Mouse (Mus musculus): ENCODE results near the gene Tacc2.
"Not testable (repeated sequence)": the region's sequence is repeated elsewhere in the genome, so short reads cannot be mapped to it uniquely, and the experiment has no call there.

The Tacc2 gene

DNA sequence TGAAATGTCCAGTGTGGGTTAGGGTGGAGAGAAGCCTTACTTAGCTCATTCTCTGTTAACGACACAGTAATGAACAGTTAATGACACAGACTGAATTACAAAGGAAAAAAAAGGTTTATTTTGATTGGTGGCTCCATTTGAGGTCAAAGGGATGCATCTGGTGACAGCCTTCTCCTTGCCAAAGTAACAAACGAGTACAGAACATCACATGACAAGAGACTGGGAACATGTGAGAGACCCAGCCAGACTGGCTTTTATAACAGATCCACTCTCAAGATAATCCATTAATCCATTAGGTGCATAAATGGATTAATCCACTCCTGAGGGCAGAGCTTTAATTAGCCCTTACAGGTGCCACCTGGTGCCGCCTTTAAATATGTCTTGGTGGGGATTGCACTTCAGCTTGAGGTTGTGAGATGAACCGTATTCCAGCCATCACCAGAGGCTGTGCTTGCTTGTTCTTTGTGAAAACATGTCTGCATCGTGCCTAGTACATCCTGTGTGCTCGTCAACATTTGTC, 75.9 kb downstream of the Tacc2 start:
- no peak for DNase-seq (ENCODE audit: low read depth)

DNA sequence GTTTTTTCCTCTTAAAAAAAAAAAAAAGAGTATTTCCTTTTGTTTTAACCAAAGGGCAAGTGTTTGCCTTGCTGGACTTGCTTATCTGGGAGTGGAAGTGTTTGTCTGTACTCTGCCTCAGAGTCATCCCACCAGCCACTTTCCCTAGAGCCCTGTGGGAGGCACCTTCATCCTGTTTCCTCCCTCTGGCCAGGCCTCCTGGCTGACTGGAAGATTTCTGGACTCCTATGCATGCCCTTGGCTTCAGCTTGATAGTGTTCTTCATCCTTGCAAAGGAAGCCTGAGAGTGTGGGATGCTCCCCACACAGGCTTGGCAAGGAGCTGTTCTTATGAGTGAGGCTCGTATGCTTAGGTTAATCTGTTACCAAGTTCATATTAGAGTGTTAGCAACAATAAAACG, 77.3 kb downstream of the Tacc2 start:
- DNase-seq (ENCODE audit: low read depth), result no peak

DNA sequence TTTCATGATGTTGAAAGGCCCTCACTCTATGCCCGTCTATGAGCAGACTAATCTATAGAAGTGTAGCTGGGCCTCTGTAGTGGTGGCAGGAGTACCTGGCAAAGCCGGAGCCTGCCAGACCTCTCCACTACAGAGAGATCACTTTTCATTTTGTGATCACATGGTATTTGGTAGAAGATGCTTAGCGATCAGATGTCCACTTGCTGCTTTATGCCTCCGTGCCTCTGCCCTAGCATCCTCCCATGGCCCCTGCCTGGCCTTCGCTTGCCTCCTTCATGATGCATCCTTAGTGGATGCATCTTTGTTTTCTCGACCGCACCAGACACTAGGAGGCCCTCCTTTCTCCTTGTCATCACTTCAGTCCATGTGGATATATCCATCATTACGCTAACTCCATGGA, 79.7 kb downstream of the Tacc2 start:
- DNase-seq (ENCODE audit: low read depth), result no peak

DNA sequence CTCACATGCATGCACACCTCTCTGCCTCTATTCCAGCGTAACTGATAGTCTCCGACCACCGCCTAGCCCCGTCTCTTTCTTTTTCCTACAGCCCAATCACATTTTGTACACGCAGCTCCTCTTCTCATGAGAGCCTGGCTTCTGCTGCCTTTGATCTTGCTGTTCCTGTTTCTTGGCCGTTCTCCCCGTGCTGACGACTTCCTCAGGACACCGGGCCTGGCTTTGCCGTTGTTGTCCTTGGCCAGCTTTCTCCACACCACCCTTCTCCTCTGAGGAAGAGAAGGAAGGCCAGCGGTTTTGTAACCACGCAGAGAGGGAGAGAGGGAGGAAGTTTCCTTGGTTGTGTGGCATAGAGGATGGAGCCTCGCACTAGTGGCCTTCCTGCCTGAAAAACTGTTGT, 80.5 kb downstream of the Tacc2 start:
- no peak for DNase-seq (ENCODE audit: low read depth)

DNA sequence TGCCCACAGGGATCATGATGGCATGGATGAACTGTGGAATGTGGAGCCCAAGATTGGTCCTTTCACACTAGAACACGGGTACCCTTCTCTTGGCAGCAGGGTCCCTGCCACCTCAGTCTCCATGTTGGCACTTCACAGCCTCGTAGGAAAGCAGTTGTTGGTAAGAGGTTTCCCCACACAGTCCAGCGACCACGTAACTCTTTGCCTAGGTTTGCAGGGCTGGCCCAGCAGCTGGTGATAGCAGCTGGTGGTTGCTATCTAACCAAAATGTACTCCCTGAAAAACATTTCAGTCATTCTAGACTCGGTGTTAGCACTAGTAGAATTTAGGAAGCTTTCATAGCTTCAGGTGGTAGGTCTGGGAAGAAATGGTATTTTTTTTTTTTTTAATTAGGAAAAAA, 81.9 kb downstream of the Tacc2 start:
- no peak for DNase-seq (ENCODE audit: low read depth)

DNA sequence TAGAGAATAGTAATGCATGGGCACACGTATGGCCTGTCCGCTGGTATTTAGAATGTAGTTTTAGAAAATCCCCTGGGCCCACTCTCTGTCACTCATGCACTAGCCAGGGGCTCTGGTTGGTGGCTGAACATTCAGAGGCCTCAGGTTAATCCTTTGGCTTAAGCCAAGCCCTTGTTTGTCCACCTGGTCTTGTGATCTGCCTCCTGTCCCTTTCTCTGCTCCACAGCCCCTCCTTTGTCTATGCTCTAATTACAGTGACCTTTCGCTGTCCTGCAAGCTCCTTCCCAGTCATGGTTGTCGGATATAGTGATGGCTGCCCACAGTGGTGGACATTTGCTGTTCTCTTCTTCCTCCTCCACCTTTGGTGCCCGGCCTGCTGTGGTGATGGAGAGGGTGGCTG, 85.0 kb downstream of the Tacc2 start:
- no peak for DNase-seq (ENCODE audit: low read depth)

DNA sequence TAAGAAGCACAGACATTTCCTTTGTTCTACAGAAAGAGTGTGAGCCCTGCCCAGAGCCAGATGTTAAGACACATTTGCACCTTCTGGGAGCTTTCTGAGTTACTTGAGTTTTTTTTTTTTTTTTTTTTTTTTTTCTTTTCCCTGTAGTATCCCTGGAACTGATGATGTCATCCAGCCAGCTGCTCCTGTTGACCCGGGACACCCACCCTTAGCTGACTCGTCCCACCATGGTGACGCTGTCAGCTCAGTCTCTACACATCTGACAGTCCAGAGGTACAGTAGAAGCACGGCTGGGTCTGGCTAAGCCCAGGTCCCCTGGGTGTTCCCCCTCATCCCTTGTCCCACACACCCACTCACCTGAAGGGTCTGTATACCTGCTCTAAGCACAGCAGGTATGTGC, 85.6 kb downstream of the Tacc2 start:
- no peak for DNase-seq (ENCODE audit: low read depth)

DNA sequence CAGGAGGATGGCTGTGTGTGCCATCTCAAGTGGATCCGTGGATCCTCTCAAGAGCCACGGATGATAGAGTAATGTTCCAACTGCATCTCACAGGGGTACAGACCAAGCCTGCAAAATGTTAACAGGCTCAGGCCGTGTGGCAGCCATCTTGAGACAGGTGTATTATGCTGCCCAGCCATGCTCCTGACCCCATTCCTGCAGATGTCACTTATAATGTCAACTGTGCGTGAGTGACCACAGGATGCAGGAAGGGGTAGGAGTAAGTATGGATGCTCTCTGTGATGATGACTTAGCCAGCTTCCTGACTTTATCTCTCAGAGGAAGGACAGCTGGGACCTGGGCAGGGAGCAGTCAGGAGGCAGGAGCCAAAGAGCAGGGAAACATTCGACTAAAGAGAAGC, 86.8 kb downstream of the Tacc2 start:
- no peak for DNase-seq (ENCODE audit: low read depth)

DNA sequence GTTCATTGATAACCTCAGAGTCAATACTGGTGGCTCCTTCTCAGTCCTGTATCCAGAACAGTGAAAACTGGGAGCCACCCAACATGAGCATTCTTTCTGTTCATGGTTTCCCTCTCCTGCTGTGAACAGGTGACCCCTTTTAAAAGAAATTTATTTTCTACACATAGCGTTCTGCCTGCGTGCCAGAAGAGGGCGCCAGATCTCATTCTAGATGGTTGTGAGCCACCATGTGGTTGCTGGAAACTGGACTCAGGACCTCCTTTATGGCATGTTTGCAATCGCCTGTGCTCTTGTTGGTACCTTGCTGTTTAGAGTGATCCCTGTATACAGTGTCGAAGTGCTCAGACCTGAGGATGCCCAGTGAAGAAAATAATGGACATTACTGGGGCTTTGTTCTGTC, 87.4 kb downstream of the Tacc2 start:
- DNase-seq (ENCODE audit: low read depth), result no peak

DNA sequence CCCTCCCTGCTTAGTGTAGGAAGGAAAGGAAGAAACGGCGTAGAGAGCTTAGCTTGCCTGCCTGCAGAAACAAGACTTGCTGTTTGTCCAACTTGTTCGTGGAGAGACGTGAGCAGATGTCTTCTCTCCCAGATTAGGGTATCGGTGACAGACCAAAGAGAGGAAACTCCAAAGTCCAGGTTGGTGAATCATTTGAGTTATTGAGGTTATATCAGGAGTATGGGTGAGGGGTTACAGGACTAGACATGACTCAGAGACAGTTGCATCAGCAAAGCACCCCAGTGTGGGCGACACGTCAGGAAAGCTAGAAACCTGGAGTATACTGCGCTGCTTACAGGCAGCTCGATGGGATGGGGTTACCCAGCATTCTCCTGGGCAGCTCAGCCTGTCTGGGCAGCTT, 88.1 kb downstream of the Tacc2 start:
- DNase-seq (ENCODE audit: low read depth), result no peak

DNA sequence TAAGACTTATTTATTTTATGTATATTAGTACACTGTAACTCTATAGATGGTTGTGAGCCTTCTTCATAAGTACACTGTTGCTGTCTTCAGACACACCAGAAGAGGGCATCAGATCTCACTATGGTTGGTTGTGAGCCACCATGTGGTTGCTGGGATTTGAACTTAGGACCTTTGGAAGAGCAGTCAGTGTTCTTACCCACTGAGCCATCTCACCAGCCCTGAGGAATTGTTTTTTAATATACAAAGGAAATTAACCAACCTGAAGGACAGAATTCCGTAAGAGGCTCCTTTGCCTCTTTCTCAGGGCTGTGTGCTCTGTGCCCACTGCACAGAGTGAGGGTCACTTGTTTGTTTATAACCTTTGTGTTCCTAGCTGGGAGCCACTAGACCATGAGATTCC, 90.8 kb downstream of the Tacc2 start:
- not testable (repeated sequence) for DNase-seq (ENCODE audit: low read depth)

DNA sequence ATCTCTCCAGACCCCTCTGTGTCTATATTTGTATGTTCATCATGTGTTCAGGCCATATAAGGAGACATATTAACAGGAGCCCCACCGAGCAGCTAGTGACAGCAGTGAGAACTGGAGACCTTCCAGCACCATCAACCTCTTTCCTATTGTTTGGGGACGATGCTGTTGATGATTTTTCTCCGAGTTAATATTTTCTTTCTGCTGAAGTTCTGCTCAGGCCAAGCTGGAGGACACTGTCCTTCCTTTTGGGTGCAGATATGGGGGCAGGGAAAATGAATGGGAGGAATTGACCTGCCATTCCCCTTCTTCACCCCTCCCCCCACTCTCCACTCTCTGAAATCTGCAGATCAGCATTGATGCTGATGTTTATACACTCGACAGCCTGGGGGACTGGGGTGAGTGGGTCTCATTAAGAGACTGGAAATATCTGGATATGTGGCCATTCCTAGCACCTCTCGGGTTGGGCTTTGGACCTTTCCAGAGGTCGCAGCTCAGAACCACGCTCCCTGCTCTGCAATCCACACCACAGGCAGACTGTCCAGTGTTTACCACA, 91.6 kb downstream of the Tacc2 start:
- DNase-seq (ENCODE audit: low read depth), result no peak

DNA sequence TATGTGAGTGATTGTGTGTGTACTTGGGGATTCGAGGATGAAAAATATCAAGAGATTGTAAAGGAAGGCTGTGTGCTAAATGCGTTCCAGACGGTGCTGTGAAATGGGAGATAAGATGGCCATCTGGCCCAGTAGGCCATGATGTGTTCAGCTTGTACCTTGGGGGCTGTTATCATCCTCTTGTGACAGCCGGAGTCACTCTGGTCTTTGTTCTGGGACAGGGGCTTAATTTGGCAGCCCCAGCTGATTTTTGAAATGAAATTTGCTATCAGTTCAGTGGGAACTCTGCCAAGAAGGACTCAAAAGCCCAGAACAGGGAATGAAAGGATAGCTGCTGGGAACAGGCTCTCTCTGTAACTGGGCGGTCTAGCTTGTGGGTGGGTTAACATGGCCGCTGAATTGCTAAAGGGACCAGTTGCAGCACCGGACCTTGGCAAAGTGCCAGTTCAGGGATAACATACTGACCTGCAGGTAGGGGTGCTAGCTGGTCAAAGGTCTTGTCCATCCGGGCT, 92.2 kb downstream of the Tacc2 start:
- DNase-seq (ENCODE audit: low read depth), result no peak

DNA sequence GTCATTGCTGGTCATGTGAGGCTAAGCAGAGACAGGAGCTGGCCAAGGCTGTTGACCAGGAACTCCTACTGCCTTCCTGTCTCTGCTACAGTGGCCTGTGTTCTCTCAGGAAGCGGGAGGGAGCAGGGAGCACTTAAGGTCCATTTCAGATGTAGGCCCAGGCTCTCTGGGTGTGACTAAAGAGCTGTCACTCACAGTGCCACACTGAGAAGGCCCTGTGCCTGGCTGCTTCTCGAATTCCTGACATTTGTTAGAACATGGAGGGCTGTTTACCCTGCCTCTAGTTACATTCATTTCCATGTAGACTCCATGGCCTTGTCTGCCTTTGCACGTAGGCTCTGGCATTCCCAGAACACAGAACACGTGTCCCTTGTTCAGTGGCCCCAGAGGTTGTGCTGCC, 93.1 kb downstream of the Tacc2 start:
- DNase-seq (ENCODE audit: low read depth), result peak; percentile 13

DNA sequence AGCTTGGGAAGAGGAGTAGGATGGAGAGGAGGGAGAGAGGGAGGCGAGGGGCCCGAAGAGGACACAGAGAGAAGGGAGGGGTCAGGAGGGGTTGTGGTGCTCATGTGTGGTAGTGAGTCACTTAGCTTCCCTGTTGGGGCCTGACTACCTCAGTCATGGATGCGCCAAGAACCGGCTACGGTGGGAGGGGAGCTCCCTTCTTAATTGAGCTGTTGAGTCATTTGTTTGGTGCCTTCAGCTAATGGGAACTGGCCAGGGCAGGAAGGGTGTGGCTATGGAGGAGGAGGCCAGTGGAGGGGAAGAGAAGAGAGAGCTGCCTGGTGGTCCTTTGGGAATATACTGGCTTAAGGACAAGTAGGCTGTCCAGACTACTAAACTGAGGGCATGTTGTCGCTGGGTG, 94.1 kb downstream of the Tacc2 start:
- peak; percentile 60 for DNase-seq (ENCODE audit: low read depth)

DNA sequence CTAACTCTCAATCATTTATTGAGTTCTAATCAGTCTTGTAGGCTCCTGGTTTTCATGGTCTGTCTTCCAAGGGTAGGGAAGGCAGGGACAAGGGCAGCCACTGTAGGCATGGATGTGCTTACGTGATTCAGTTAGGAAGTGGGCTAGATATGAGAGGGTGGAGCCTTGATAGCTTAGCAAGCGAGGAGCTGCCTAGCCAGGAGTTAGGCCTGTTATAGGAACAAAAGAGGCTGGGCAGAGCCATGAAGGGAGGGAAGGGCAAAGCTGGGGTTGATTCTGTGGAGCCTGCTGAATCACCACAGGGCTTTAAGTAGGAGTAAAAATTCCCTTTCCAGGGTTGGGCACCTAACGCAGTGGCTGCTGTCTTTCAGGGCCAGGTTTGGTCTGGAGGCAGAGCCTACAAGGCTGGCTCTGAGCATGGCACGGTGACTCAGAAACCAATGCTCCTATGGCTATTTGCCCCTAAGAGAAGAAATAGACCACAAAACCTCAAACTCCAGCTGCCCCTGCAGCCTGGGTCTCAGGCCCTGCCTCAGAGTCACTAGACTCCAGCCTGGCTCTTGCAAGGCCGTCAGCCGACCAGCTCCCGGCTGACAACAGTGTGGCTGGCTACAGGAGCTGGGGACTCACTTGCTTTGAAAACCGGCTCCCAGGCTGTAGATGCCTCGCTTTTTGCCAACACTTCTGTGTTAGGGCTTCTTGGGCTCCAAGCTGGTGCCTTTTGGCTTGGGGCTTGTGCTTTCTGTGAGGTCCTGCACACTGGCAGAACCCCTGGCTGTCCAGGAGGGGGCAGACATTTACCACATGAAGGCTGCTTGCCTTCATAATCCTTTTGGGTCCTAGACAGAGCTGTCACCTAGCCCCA, 96.2 kb downstream of the Tacc2 start:
- DNase-seq (ENCODE audit: low read depth), result peak; percentile 82

DNA sequence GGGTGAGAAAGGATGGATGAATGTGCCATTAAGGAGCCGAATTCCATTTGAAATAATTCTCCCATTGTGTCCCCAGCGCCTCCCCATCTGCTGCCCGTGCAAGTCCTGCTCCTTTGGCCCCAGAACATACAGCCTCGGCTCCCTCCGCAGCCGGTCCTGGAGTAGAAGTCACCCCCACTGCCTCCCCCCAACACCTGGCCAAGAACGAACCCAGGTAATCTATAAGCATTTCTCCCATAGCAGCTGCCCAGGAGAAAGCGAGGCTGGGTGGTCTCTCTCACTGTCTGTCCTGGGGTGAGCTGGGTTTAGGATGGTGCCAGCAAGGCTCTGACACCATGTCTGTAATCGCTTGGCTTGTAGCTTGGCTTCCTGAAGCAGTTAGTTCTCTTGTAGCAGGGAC, 97.3 kb downstream of the Tacc2 start:
- no peak for DNase-seq (ENCODE audit: low read depth)

DNA sequence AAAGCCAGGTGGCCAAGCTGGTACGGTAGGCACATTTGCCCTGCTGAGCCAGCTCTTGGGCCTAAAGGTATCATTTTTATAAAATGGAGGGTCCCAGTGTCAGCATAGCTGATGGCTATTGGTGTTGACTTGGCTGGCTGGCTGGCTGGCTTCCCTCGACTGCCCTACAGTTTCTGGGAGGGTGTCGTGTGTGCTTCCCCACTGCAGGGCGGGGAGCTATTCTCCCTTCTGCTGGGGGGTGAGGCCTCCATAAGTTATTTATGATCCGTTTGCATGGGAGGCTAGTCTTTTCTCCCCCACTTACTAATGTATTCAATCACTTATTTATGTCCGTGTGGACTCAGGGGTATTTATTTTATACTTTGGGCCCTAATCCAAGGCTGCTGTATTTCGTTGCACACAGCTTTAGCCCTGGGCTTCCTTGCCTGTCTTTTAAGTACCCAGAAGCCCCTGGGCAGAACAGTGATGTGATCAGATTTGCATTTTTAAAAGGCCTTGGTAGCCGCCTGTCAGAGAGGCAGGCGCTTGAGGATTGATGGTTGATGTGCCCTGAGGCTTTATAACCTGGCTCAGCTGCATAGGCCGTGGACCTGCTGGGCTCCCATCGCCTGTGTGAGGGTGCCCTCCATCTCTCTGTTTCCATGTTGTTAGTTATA, 99.8 kb downstream of the Tacc2 start:
- DNase-seq (ENCODE audit: low read depth), result no peak

DNA sequence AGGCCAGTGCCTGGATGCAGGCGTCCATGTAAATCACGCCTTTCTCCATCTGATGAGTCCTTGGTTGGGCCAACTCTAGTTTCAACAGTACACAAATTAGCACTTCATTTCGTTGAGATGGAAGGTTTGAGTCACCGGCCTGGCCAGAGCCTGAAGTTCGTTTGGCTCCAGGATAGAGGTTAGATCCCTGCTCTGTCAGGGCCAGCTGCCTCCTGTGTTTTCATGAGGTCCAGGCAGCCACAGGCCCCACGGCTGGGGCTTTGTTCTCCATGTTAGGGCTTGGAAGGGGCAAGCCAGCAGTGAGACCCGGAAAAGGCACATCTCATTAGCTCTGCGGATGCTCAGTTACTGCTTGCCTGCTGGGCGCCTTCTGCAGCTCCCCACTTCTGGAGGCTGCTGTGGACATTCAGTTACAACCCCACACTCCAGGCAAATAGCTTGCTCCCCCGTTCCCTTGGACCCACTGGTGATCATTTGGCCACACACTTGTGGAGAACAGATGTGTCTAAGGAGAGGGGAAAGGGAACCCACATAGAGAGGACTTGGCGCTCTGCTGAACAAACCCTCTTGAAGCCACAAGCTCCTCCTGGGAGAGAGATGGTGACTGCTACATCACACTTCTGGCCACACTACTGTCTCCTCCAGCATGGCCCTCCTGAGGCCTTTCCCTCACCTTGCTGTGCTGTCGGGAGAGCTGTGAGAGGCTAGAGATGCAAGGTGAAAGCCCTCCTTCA, 100.5 kb downstream of the Tacc2 start:
- DNase-seq (ENCODE audit: low read depth), result no peak

DNA sequence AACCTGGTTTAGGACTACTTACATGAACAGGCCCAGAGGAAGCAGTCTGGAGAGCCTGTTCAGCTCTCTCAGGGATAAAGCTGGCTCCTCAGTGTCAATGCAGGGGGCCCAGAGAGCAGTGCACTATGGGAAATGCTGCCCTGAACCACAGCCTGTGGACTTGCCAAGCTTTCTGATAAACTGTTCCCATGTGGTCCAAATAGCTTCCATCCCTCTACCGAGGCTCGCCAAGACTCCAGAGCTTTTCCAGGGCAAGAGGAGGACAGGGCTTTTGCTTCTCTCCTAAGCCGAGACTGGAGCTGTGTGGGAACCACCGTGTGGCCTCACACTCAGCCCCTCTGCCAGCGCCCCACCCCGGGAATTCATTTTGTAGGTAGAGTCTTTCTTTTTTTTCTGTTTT, 101.2 kb downstream of the Tacc2 start:
- DNase-seq (ENCODE audit: low read depth), result no peak

DNA sequence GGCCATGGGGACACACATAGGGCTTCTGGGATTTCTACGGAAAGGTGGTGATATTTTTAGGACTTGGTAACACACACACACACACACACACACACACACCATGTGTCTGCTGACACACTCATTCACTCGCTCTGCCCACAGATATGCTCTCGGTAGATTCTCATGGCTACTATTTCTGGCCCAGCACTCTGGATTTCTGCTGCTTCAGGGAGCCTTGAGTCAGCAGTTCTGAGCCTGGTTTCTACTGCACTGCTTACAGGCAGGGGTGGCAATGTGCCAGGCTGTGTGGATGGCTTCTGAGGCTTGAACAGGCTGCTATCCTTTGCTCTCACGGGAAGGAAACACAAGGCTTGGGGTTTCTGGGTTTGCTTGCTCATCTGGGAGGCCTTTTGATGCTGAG, 104.6 kb downstream of the Tacc2 start:
- peak; percentile 81 for DNase-seq (ENCODE audit: low read depth)

DNA sequence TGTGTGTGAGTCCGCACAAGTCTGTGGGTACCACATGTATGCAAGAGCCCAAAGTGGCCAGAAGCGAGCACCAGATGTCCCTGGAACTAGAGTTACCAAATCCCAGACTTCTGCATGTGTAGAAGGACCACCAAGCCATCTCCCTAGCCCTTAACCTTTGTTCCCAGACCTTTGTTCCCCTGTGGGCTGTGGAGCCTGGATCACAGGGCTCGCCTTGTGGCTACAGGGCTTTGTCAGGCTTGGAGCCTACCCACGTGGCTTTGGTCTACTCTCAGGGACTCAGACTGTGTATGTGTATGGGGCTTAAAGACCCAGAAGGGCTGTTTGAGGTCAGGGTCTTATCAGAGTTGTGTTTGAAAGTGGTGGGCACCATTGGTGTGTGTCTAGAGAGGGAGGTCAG, 111.4 kb downstream of the Tacc2 start:
- DNase-seq (ENCODE audit: low read depth), result no peak
